Mouse (Mus musculus): ENCODE measurements around the gene Dbt.

- no peak for TF ChIP-seq POLR2AphosphoS5 (IDR thresholded peaks at IDR 0.05; ENCODE audit: borderline replicate concordance, low read depth, low read length)
- TF ChIP-seq ZKSCAN1 (IDR thresholded peaks at IDR 0.05; ENCODE audit: low read depth, low read length), result no peak
- TF ChIP-seq MYB (IDR thresholded peaks at IDR 0.05; ENCODE audit: low read depth, low read length), result no peak
- no peak for TF ChIP-seq KAT2A (conservative IDR thresholded peaks at IDR 0.05; ENCODE audit: low read depth, low read length)
- TF ChIP-seq CTCF (IDR thresholded peaks at IDR 0.05 in 2 of 3, conservative IDR thresholded peaks at IDR 0.05 in 1 of 3; ENCODE audit: control insufficient read depth in 1 of 3, insufficient read depth in 1 of 3, low read depth in 2 of 3, low read length in 3 of 3, poor library complexity in 1 of 3, severe bottlenecking in 1 of 3), result no peak
- no peak for TF ChIP-seq POLR2A (IDR thresholded peaks at IDR 0.05; ENCODE audit: control insufficient read depth in 1 of 2, insufficient read depth in 1 of 2, low read depth in 1 of 2, low read length in 2 of 2, poor library complexity in 1 of 2)
- TF ChIP-seq EP300 (IDR thresholded peaks at IDR 0.05; ENCODE audit: low read depth in 1 of 2, low read length in 2 of 2), result no peak
- no peak for TF ChIP-seq MXI1 (IDR thresholded peaks at IDR 0.05; ENCODE audit: low read depth, low read length)
These were observed 34.6 kb downstream of the Dbt start for GRCm38 (mm10) chr3:116547430-116547829.
